Mouse (Mus musculus): ENCODE measurements around the gene Mak.
"Not testable (repeated sequence)": the region's sequence is repeated elsewhere in the genome, so short reads cannot be mapped to it uniquely, and the experiment has no call there.

DNA sequence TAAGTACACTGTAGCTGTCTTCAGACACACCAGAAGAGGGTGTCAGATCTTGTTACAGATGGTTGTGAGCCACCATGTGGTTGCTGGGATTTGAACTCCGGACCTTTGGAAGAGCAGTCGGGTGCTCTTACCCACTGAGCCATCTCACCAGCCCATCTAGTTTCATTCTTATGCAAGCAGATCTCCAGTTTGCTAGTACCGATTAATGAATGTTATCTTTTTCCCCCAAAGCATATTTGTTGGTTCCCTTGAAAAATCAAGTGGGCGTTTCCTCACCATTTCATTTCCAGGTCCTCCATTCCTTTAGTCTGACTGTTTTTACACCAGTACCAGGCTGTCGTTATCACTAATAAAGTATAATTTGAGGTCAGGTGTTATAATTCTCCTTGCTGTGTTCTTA, 81.0 kb downstream of the Mak start:
- TF ChIP-seq POLR2A (IDR thresholded peaks at IDR 0.05; ENCODE audit: low read depth, low read length); CTCF (conservative IDR thresholded peaks at IDR 0.05 in 1 of 2, IDR thresholded peaks at IDR 0.05 in 1 of 2; ENCODE audit: low read depth in 2 of 2, low read length in 2 of 2); EP300 (IDR thresholded peaks at IDR 0.05; ENCODE audit: low read length); POLR2AphosphoS2 (IDR thresholded peaks at IDR 0.05; ENCODE audit: low read depth, low read length); ETS1 (conservative IDR thresholded peaks at IDR 0.05; ENCODE audit: low read depth, low read length); MAFK (IDR thresholded peaks at IDR 0.05; ENCODE audit: insufficient replicate concordance, low read length); BHLHE40 (IDR thresholded peaks at IDR 0.05; ENCODE audit: low read depth, low read length); ZMIZ1 (IDR thresholded peaks at IDR 0.05; ENCODE audit: low read depth, low read length); ZKSCAN1 (IDR thresholded peaks at IDR 0.05; ENCODE audit: borderline replicate concordance, low read depth, low read length); RCOR1 (conservative IDR thresholded peaks at IDR 0.05; ENCODE audit: low read depth, low read length); E2F4 (IDR thresholded peaks at IDR 0.05; ENCODE audit: insufficient replicate concordance, low read depth, low read length); USF1 (IDR thresholded peaks at IDR 0.05; ENCODE audit: low read depth, low read length): not testable (repeated sequence)
